Mouse (Mus musculus): Measurements from ENCODE around the gene Bend6. TPM values are rescaled to one million over a fixed set of nuclear protein-coding genes. Genes with fewer than 3 reads are reported as not detected.

Gene Bend6
- total RNA-seq (2015; ENCODE audit: low replicate concordance) (3.4 TPM in 1 of 2 replicates, not detected in the other), total RNA-seq (2017; ENCODE audit: low replicate concordance) (not detected in 2 replicates)

- ATAC-seq (replicated peaks; ENCODE audit: low FRiP score, poor library complexity, severe bottlenecking): peak; percentile 68
These were observed at the start of gene Bend6 for GRCm38 (mm10) chr1:33907421-33908190. Bend6 (minus strand) TSS chr1:33907816.

DNA sequence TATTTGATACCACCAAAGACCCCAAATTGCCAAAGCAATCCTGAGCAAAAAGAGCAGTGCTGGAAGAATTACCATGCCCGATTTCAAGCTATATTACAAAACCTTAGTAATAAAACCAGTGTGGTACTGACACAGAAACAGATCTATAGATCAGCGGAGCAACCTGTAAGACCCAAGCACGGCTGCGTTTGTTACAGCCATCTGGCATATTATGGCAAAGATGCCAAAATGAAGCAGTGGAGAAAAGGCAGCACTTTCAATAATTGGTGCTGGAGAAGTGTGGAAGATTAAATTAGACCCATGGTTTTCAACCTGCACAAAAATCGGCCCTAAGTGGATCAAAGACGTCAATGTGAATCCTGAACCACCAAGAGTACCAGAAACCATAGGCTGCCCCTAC lies 48.0 kb upstream of the Bend6 start:
- no peak for ATAC-seq (replicated peaks; ENCODE audit: low FRiP score, poor library complexity, severe bottlenecking)

DNA sequence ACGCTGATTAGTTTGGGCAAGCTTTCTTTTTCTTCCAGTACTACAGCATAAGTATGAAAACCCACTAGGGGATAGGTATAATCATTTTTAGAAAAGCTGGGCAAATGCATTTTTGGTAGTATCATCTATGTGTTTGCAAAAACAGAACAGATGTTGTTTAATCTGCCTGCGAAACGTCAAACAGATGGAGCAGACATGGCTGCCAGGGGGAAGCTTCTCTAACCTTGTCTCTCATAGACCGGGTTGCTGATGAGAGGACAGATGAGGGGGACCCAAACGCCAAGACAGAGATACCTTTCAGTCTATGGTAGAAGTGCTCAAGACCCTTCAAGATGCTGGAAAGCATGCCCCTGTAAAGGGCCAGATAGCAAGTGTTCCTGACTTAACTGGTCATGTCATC lies 40.9 kb upstream of the Bend6 start:
- ATAC-seq (replicated peaks; ENCODE audit: low FRiP score, poor library complexity, severe bottlenecking): no peak

DNA sequence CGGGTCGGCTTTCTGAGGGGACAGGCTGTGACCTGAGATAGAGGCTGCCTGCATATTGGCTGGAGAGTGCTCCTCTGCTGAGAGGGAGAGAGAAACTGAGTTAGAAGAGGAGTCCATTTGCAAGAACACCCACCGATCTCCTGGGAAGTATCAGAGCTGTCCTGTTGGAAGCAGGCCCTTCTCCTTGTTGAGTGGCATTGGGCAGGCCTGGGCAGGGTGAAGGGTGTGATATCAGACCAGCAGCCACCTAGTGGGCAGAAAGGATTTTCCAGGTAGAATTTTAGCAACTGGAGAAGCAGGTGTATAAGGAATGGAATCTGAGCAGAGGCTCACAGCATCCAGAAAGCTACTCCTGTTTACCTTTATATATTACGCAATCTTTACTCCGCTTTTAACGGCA lies 40.2 kb upstream of the Bend6 start:
- ATAC-seq (replicated peaks; ENCODE audit: low FRiP score, poor library complexity, severe bottlenecking): no peak

GRCm38 (mm10) chr1:33946601-33947395 lies 39.2 kb upstream of the Bend6 start:
- no peak for ATAC-seq (replicated peaks; ENCODE audit: low FRiP score, poor library complexity, severe bottlenecking)

GRCm38 (mm10) chr1:33945756-33946155 lies 38.1 kb upstream of the Bend6 start:
- no peak for ATAC-seq (replicated peaks; ENCODE audit: low FRiP score, poor library complexity, severe bottlenecking)

DNA sequence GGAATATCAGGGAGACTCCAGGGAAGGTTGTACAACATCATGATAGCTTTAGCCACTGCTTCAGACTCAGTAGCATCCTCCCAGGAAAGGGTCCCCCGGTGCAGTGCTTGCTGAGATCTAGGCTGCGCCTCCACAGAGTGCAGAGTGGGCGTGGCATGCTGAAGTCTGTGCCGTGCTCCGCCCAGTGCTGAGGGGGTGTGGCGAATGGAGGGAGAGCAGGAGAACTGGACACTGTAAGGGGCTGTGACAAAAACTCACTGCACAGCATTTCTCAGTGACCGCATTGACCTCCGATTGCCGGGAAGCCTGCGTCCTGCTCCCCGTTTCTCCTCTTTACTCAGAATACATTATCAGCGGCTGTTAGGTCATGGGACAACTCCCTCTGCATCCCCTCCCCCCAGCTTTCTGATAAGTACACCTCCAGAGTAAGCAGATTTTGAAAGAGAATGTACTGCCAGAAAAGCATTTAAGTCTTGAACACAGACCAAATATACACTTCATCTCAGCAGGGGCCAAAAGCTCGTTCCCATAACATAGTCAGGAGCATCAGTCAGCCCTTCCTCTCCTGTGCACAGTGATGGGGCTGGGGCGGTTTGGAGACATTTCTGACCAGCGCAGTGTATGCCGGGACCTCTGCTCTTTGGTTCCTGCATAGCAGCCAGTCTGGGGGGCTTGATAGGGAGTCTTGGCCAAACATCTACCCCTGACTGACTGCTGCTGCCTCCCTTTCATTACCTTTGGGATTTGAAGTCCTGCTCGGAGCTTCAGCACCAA lies 37.5 kb upstream of the Bend6 start:
- ATAC-seq (replicated peaks; ENCODE audit: low FRiP score, poor library complexity, severe bottlenecking): 0 out of 2 replicates have a peak, but pooled peaks have one; percentile 34

DNA sequence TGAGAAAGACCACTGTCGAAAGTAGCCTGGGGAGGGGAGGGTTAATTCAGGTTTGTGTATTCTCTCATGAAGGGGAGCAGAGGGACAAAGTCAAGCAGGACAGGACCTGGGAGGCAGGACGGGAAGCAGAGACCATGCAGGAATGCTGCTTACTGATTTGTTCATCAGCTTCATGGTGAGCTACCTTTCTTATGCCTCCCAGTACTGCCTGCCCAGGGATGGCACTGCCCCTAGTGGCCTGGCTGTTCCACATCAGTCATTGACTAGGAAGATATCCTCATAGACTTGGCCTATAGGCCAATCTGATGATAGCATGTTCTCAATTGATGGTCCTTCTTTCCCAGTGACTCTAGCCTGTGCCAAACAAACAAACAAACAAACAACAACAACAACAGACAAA lies 36.3 kb upstream of the Bend6 start:
- no peak for ATAC-seq (replicated peaks; ENCODE audit: low FRiP score, poor library complexity, severe bottlenecking)

DNA sequence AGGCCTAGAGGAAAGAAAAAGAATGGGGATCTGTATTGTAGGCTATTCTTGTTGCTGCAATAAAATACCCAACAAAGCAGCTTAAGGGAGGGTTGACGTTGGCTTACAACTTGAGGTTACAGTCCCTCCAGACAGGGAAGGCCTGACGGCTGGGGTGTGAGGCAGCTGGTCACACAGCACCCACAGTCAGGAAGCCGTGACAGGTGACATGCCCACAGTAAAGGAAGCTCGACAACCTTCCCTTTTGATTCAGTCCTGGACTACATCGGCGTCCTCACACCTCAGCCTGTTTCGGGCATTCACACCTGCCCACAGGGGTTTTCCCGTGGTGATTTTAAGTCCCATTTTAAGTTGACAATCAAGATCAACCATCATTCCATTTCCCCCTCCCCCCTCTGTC lies 35.0 kb upstream of the Bend6 start:
- no peak for ATAC-seq (replicated peaks; ENCODE audit: low FRiP score, poor library complexity, severe bottlenecking)

DNA sequence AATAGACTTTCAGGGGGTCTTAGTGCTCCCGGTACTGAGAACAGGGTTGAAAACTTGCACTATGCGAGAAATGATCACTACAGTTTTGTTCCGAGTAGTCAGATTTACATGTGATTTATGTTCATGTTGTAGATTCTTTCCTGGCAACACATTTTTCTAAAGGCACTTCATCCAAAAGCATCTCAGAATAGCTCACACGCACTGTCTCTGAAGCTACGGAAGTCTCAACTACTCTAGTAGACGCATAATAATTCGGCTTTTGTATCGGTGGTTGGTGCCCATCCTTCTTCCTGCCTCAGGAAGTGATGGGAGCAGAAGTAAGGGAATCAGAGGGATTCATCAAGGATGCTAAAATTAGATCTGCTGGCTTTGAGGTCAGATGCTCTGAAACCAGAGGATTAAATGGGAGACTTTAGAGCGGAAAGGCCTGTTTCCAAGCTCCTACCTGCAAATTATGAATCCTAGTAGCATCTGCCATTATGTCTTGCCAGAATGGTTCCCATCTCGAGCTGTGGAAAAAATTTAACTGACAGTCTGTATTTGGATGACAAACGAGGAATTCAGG lies 32.8 kb upstream of the Bend6 start:
- ATAC-seq (replicated peaks; ENCODE audit: low FRiP score, poor library complexity, severe bottlenecking): no peak

- ATAC-seq (replicated peaks; ENCODE audit: low FRiP score, poor library complexity, severe bottlenecking): no peak
These were observed 32.2 kb upstream of the Bend6 start for GRCm38 (mm10) chr1:33939828-33940227.

DNA sequence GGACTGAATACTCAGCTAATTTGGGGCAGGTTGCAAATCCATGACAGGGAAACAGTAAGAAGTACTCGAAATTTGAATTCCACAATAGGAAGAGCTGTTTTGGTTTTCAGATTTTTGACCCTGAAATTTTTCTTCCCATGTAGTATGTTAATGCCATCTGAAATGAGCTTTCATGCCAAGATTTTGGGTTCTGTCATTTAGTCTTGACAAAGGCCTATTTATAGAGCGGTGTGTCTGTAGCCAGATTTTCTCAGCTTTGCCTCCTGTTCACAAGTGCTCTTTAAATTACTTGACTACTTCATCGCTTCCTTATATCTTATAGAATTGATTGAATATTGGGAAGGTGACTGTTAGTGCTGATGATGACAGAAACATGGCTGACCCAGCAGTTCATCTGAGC lies 28.3 kb upstream of the Bend6 start:
- ATAC-seq (replicated peaks; ENCODE audit: low FRiP score, poor library complexity, severe bottlenecking): no peak

GRCm38 (mm10) chr1:33932845-33933499 lies 25.4 kb upstream of the Bend6 start:
- no peak for ATAC-seq (replicated peaks; ENCODE audit: low FRiP score, poor library complexity, severe bottlenecking)

- no peak for ATAC-seq (replicated peaks; ENCODE audit: low FRiP score, poor library complexity, severe bottlenecking)
These were observed 24.6 kb upstream of the Bend6 start for GRCm38 (mm10) chr1:33932196-33932595.

DNA sequence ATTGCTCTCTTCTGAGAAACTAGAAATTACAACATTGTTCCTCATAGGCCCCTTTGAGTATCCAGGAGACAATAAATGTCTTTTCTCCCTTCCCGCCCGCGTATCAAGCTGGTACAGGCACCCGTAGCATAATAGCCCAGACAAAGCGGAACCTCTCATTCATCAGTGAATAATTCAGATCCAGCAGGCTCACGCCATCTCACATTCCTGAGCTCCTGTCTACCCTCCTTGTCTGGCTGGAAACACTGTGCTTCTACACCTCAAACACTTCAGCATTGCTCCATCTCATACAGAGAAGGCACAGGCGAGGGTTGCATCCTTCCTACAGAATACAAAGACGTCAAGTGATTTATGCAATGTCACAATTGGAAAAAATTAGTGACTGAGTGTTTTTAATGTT lies 24.2 kb upstream of the Bend6 start:
- no peak for ATAC-seq (replicated peaks; ENCODE audit: low FRiP score, poor library complexity, severe bottlenecking)

- no peak for ATAC-seq (replicated peaks; ENCODE audit: low FRiP score, poor library complexity, severe bottlenecking)
These were observed 19.9 kb upstream of the Bend6 start for GRCm38 (mm10) chr1:33927466-33927865.

DNA sequence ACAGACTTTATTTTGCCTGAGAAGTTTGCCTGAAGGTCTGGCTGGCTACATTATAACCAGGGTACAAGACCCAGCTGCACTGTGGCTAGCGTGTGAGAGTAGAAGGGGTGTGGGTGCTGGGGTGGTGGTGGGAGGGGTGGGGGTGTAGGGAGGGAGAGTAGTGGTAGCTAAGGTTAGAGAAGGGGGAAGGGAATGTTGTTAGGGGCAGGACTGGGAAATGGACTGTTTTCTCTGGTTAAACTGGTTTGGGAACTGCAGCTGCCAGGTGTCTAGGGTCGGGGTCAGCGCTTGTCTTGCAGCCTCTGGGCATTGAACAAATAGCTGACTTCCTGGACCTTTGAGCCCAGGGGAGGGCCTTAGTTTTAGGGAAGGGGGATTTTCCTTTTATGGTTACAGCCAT lies 17.7 kb upstream of the Bend6 start:
- no peak for ATAC-seq (replicated peaks; ENCODE audit: low FRiP score, poor library complexity, severe bottlenecking)

- no peak for ATAC-seq (replicated peaks; ENCODE audit: low FRiP score, poor library complexity, severe bottlenecking)
These were observed 15.4 kb upstream of the Bend6 start for GRCm38 (mm10) chr1:33922975-33923374.

DNA sequence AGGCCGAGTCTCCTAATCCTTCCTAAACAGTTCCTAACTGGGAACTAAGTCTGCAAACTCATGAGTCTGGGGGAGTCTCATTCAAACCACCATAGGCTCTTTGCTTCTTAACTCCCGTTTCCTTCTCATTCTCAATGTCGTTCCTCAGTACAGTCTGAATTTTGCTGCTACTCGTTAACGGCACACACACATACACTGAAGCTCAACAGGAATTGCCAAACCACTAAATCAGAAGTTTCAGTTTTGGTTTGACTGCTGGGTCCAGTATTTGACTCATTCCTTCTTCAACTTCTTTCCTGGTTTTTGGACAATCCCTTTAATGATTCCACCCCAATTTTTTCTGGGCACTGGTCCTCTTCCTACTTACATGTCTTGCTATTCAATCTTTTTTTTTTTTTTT lies 8.9 kb upstream of the Bend6 start:
- no peak for ATAC-seq (replicated peaks; ENCODE audit: low FRiP score, poor library complexity, severe bottlenecking)

DNA sequence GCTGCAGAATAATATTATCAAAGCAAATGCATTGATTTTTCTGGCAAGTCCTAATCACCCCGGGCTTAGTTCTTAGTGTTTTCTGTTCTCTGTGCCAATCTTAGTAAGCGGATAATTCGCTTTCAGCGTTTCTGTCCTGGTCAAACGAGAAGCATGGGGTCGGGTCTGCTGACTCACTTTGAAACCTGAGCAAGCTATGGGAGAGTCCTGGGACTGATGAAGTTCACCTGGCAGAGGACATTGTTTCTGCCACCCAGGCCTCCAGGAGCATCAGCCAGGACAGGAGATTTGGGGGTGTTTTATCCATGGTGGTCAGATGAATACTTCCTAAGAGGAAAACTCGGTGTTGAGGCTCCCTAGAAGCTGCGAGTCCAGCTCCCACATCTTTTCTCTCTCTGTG lies 4.0 kb upstream of the Bend6 start:
- no peak for ATAC-seq (replicated peaks; ENCODE audit: low FRiP score, poor library complexity, severe bottlenecking)
